Mouse (Mus musculus): ENCODE data around the gene Tmem238.
"Not testable (repeated sequence)": the region's sequence is repeated elsewhere in the genome, so short reads cannot be mapped to it uniquely, and the experiment has no call there.

Gene Tmem238

DNA sequence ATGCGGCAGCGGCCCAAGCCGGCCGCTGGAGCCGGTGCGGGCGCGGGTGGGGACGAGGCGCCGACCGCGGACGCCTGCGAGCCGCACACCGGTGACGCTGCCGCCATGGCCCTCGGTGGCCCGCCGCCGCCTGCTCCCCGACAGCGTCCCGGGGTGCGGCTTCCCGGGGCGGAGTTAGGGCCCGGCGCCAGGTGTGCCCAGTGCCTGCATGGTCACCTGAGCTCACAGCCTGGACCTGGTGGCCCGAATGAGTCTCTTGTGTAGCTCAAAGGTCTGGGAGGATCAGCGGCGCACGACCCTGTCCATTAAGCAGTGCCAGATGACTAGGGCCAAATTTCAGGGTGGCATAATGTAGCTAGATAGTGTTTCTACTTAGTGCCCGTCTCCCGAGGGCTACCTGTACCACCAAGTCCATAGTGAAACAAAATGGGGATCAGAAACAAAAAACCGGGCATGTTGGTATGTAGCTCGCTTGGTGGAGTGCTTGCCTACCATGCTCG lies at the start of gene Tmem238:
Gene Tmem238, minus strand, starts transcription at position 221 of the 500 bp plus-strand sequence.
- DNase-seq (ENCODE audit: low read depth, low spot score): no peak

DNA sequence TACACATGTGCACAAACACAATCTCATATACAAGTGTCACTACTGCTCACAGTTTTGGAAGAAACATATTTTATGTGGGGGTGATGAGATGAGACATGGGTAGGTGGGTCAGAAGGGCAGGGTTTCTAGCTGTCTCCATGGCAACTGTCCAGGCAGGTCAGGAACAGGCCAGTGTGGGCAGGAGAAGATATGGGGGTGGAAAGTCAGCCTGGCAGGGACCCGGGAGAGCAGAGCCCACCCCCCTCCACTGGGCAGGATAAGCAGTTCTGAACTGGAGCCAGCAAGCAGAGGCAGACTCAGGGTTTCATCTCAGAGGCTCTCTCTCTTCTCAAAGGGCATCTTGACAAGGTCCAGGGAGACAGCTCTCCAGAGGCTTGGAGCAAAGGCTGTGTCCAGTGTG lies 48.2 kb upstream of the Tmem238 start:
- no peak for DNase-seq (ENCODE audit: low read depth, low spot score)

DNA sequence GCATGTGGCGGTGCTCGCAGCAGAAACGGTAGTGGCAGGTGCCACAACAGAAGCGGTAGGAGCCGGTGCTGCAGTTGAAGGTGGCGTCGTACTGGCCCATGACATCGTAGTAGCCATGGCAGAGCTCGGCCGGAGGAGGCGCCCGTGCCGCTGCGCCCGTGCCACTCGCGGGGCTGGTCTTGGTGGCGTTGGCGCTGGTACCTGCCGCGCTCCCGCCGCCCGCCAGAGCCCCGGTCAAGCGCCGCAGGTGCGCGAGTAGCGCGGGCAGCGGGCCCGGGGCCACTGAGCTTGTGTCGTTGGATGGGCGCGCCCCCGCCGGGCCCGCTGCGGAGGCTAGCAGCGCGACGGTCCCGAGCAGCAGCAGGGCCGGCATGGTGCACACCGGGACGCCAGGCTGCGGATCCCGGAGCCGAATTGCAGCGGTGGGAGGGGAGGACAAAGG lies 46.9 kb upstream of the Tmem238 start:
- no peak for DNase-seq (ENCODE audit: low read depth, low spot score)

DNA sequence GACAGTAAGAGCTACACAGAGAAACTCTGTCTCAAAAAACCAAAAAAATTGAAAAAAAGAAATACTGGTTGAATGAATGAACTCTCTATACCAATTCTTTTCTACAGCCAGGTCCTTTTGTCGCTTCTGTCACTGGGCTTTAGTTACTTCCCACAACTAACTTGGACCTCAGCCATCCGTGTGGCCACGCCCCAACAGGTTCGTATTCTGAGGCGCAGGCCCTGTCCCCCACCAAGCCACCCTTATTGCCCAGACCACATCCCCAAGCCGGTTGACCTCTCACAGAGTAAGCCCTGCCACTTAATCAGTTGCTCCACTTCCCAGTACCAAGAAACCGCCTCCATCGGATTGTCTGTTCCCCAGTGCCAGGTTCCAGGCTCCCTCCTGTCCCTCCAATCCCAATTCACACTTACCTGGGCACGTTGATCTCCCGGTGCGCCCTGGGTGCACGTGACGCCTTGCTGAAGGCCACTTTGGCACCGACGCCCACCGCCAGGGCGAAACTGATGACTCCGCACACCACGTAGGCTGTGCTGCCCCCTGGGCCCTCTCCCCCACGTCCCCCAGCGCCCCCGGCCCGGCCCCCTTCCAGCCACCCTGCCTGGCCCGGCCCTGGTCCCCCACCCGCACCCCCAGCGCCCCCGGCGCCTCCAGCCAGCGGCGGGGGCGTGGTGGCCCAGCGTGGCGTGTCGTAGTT lies 46.3 kb upstream of the Tmem238 start:
- DNase-seq (ENCODE audit: low read depth, low spot score): no peak

DNA sequence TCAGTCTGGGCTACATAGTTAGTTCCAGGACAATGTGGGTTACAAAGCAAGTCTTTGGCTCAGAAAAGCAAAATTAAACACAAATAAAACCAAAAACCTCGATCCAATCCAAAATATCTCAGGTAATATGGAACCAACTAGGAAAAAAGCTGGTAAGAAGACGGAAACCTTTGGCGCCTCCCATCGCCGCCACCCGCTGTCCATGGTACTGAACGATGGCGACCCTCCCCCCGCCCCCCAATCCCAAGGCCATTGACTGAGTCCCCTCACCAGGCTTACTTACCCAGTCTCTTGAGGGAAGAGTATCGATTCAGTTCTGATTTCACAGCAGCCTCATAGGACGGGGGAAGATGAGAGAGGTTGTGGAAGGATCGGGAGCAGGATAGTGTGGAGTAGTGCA lies 41.0 kb upstream of the Tmem238 start:
- DNase-seq (ENCODE audit: low read depth, low spot score): no peak

DNA sequence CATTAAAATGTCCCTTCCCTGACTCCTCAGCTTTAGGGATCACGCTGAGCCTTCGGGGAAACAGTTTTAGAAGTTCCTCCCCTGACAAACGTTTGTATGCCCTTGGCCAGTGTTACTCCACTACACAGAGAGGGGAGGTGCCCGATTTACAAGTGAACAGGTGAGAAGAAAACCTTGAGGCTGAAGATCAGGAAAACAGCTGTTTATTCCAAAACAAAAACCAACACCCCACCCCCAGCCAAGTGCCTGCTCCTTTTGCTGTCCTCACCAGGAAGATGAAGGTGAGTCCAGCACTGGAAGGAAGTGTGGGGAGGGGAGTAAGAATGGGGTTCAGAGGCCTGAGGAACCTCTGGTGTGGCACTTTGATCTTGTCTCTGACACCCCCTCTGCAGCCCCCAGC lies 35.9 kb upstream of the Tmem238 start:
- no peak for DNase-seq (ENCODE audit: low read depth, low spot score)

DNA sequence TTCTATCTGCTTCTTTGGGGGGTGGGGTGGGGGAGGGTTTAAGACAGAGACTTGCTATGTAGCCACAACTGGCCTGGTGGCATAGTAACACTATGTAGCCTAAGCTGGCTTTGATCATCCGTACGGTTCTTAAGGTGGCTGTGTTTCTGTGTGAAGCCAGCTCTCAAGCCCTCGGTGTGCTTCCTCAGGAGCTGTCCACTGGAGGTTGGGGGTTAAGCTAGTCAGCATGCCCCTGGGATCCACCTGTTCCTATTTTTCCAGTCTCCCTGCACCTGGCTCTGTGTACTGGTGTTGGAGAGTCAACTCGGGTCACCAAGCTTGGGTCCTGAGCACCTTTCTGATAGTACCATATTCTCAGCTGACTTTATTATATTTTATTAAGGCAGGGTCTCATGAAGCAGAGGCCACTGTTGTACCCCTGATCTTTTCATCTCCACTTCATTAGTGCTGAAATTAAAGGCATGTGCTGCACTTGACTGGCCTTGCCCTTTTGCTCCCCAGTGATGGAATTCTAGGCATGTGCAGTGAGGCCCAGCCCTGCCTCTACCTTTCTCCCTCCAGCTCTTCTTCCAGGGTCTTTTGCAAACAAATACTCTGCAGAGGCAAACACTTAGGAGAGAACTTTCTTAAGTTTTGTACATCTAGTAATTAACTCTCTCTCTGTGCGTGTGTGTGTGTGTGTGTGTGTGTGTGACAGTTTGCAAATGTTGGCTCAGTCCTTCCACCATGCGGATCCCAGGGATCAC lies 32.9 kb upstream of the Tmem238 start:
- no peak for DNase-seq (ENCODE audit: low read depth, low spot score)

DNA sequence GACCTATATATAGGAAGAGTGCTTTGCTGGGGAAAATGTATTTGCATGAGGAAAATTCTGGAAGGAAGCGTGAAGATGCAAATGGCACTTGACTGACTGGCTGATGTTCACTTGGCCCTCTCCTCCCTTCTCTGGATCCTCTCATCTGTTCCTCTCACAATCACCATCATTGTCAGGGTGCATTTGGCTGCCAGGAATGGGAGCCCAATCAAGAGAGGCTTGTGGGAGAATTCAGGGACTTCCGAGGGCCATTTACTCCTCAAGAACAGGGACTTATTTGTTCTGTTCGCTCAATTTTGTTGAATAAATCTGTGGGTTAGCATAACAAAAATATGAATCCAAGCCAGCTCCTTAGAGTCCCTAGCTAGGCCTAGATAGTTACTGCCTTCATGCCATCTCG lies 32.2 kb upstream of the Tmem238 start:
- no peak for DNase-seq (ENCODE audit: low read depth, low spot score)

DNA sequence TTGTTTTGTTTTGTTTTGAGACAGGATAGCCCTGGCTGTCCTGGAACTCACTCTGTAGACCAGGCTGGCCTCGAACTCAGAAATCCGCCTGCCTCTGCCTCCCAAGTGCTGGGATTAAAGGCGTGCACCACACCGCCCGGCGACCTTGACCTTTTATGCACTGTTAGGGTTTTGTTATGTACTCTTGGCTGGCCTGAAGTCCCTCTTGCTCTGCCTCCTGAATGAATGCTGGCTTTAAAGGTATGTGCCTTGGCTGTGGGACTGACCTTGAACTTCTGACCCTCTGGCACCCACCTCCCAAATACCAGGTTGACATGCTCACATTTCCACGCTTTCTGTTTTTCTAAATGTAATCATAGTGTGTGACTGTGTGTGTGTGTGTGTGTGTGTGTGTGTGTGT lies 31.5 kb upstream of the Tmem238 start:
- not testable (repeated sequence) for DNase-seq (ENCODE audit: low read depth, low spot score)

DNA sequence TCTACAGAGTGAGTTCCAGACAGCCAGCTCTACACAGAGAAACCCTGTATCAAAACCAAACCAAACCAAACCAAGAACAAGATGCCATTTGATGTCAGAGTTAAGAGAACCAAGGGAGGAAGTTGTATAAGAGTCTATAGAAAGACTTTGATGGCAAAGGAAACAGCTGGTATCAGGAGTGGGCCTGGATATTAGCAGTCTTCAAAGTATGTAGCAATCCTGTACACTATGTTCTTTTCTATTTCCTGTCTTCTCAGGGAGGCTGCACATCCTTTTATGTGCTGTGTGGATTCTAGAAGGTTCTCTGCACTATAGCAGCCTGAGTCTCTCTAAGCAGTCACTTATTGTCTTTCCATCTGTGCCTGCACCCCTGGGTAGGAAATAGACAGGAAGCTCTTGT lies 27.1 kb upstream of the Tmem238 start:
- no peak for DNase-seq (ENCODE audit: low read depth, low spot score)

DNA sequence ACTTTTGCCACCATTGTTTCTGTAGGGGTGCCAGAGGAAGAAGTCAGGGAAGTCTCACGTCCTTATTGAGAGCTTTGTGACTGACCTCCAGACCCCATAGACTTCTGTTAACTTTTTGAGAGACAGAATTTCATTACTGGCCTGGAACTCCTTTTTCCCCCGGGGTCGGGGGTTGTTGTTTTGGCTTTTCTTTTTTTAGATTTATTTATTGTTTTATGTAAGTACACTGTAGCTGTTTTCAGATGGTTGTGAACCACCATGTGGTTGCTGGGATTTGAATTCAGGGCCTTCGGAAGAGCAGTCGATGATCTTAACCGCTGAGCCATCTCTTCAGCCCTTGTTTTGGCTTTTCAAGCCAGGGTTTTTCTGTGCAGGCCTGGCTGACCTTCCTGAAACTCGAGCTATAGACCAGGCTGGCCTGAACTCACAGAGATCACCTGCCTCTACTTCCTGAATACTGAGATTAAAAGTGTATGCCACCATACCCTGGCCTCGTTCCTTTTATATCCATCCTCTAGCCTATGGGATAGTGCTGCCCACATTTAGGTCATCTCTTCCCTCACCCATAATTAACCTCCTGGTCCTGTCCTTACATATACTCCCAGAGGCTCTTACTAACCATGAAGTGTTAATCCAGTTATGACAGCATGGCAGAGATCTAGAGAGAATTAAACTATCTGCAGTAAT lies 23.8 kb upstream of the Tmem238 start:
- no peak for DNase-seq (ENCODE audit: low read depth, low spot score)

DNA sequence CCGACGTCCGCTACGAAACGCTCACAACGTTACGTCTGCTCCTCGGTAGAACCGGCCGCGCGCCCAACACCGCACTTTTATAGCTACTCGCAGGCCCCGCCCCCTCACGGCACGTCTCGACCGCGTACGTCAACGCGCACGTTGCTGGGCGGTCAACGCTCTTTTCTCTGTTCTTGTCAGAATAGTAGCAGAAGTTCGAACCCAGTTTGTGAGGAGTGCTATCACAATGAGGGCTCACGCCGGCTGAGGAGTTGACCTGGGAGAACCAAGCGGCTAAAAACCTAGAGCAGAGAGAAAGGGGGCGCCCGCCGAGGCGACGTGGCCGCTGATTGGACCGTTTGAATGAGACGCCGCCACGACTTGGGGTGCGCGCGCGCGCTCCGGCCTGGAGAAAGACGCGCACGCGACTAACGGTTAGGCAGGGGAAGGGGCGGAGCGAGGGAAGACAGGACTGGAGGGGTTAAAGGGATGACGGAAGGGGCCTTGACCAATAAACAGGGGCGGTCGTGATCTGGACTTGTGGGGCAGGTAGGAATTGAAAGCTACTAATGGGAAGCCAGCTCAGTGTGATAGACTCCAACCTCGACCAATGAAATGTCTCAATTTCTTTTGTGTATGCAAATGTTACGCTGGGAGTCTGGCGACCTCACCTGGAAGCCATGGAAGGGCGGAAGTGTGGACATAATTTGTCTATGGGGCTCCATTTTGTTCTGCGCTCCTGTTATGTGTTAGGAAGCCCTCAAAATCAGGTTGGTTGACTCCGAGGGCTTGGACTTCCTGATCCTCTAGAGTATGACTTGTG lies 23.0 kb upstream of the Tmem238 start, which contains the start of gene Ube2s:
Gene Ube2s, minus strand, starts transcription at position 288 of the 802 bp plus-strand sequence.
- peak; percentile 97 for DNase-seq (ENCODE audit: low read depth, low spot score)

DNA sequence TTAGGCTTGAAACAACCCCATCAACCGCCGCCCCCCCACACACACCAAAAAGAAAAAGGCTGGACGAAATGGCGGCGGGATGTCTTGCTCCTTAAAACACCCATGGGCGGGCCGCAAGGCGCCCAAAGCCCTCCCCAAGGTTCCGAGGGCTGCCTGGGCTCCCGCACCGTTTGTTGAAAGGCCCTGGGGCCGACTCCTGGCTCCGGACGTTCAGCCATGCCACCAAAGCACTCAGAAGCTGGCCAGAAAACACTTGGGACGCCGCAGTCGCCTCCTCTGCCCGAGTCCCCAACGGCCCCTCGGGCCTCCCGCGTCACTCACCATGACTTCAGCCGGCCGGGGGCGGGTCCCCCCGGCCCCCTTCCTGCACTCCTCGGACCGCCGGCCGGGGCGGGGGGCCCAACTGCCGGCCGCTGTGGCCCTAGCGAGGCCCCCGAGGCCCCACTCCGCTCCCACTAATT lies 22.4 kb upstream of the Tmem238 start:
- no peak for DNase-seq (ENCODE audit: low read depth, low spot score)

DNA sequence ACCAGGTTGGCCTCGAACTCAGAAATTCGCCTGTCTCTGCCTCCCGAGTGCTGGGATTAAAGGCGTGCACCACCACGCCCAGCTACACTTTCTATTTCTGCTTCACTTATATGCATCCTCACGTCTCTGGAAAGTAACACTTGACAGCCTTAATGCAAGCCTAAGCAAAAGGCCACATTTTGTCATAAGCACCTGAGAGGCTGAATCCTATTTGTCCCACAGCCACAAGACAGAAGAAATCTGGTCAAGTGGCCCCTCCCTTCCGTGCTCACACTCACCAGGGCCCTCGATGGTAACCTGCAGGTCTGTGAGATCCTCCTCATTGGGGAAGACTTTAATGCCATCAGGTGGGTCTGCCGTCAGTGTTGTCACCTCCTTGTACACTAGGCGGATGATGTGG lies 21.7 kb upstream of the Tmem238 start:
- not testable (repeated sequence) for DNase-seq (ENCODE audit: low read depth, low spot score)

DNA sequence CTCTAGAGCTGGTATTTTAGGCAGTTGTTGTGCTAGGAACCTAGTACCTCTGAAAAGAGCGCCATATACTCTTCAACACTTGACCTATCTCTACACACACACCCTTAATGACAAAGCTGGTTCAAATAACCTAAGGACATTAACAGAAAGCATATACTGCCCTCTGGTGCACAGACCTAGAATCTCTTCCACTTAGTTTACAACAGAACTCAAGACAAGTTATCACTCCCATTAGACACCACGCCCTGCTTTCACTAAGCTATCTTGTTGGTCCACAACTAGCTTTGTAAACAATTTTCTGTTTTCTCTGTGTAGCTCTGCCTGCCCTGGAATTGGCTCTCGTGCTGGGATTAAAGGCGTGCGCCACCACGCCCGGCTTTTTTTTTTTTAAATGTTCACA lies 17.3 kb upstream of the Tmem238 start:
- no peak for DNase-seq (ENCODE audit: low read depth, low spot score)

DNA sequence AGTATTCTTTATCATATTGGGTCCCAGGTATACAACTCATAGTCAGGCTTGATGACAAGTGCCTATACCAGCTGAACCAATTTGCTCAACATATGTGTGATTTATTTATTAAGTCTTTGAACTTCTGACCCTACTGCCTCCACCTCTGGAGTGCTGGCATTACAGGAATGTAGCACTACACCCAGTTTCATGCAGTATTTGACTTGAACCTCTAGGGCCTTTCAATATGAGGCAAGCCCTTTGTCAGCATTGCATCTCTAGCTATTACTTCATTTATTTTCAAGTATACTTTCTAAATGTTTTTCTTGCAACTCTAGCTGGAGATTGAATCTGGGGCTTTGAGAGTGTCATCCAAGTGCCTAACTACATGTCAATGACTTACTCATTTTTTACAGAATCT lies 12.8 kb upstream of the Tmem238 start:
- no peak for DNase-seq (ENCODE audit: low read depth, low spot score)

DNA sequence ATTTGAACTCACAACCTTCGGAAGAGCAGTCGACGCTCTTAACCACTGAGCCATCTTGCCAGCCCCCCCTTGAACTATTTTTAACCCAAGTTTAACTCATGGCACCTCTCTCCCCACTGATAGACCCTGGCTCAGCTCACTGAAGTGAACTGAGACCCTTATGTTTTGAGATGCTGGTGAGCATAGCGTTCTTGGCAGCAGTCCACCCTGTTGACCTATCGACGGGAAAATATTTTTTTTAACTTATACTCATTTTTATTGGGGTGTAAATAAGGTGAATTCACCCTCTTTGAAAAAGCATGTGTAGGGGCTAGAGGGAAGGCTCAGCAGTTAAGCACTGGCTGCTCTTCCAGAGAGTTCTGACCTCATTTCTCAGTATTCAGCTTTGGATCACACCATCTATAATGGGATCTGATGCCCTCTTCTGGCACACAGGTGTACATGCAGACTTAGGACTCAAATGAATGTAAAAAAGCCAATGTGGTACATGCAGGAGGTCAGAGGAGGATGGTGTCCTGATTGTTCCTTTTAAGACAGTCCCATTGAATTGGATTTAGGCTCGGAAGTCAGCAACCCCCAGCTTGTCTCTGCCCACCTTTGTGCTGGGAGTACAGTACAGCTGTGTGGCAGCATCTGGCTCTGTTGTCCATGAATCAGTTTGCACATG lies 6.4 kb upstream of the Tmem238 start:
- no peak for DNase-seq (ENCODE audit: low read depth, low spot score)

DNA sequence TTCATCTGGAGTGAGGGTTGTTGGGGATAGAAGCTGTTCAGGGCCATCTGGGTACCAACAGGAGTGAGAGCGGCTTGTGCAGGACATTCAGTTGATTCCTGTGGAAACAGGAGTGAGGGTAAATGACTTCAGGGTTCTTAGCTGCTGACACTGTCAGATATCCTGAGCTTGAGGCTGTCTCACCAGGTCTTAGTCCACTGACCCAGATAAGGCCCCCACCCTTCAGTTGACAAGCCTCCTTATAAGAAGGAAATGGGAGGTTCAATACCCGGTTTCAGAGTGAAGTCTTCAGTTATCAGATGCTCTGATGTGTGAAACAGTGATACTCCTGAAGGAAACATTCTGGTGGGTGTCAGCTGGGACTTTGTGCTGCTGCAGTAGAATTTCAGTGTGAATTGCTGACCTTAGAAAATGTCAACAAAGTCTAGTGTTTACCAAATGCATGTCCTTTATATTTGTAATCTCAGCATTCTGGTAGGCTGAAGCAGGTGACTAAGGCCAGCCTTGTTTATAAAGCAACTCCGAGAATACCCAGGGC lies 5.2 kb upstream of the Tmem238 start:
- no peak for DNase-seq (ENCODE audit: low read depth, low spot score)

DNA sequence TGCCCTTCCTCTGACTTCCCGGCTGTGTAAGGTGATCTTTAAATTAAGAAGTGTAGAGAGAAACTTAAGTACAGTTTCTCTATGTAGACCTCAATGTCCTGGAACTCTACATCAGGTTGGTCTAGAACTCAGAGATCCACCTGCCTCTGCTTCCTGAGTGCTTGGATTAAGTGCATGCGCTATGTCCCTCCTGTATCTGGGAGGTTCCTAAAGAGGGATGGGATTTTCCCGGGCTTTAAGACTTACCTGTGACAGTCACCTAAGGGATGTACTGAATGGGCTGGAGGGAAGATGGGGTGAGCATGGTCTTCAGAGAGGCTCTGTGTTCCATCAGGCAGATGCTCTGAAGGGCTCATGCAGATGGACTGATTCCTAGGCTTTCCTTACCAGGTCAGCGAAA lies 4.2 kb upstream of the Tmem238 start:
- DNase-seq (ENCODE audit: low read depth, low spot score): no peak

DNA sequence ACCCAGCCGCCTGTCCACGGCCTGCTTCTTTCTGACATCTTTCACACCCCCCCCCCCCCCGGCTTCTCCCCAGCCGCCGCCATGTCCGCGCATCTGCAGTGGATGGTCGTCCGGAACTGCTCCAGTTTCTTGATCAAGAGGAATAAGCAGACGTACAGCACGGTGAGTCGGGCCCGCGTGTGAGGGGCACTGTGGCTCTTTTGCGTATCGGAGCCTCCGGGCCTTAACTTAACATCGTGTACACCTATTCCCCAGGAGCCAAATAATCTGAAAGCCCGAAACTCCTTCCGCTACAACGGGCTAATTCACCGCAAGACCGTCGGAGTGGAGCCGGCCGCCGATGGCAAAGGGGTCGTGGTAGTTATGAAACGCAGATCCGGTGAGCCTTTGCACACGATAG lies 3.8 kb upstream of the Tmem238 start:
- DNase-seq (ENCODE audit: low read depth, low spot score): not testable (repeated sequence)

Measured in embryo, embryonic 11.5 days (tissue).